Mouse (Mus musculus): ENCODE results near the gene Amt. TPM values are rescaled to one million over a fixed set of nuclear protein-coding genes. Genes with fewer than 3 reads are reported as not detected.
"Not testable (repeated sequence)": the region's sequence is repeated elsewhere in the genome, so short reads cannot be mapped to it uniquely, and the experiment has no call there.

The Amt gene
- polyA plus RNA-seq, 1 experiment from 2014 or later, result 15.9 TPM

DNA sequence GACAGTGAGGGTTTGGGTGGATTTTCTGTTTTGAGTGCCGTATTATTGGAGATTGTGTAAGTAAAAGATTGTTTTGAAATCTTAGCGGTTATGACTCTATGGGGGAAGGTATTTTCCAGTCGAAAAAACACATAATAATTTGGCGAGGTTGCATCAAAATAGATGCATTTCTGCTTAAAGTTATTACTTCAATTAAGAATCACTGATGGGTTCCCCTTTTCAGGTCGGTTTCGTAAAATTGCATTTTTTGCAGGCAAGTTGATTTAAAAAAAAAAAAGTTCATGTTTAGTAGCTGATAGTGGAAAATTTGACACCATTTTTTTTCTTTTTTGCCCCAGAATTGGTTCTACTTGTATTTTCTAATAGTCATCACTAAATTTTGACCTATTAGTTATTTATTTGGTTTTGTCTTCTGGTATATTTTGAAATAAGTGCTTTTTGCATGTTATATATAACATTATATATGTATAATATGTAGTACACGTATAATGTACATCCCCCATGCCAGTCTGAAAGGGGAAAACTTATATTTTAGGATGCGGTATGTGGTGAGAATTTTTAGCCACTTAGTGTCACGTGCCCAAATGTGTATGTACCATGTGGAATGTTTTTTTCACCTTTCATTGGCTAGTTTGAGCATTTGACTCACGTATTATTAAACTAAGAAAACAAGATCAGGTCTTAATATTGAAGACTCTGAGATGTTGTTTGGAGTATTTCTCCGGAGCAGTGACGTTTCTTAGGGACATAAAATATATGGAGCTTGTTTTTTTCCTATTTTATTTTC lies 10.6 kb downstream of the Amt start:
- 25% methylated on average over 12 of the region's 12 CpGs for WGBS
- no peak for DNase-seq (ENCODE audit: low spot score)
- no peaks in the 10 kb centered on the region for H3K27me3 ChIP-seq (ENCODE audit: control insufficient read depth, insufficient read depth, low read length)

DNA sequence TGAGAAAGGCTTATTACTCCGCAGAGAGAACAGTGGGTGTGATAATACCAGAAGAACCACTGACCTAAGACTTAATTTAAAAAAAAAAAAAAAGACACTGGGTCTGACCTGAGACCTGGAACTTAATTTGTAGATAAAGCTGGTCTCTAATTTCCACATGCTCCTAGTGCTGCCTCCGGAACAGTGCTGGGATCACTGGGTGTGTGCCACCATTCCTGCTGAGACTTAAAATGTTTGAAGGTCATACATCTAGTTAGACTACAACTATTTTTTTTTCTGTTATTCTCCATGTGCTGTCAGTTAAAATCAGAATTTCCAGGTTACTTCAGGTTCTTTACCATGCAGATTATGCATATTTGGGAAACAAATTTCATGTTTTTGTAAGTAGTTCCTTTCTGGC lies 11.5 kb downstream of the Amt start:
- Histone ChIP-seq H3K27me3 (ENCODE audit: control insufficient read depth, insufficient read depth, low read length) (no peaks in the 10 kb centered on the region), H3K36me3 (ENCODE audit: control insufficient read depth, insufficient read depth, low read length) (no peaks in the 10 kb centered on the region; the same call in 1 of the 2 replicates), H3K9ac (ENCODE audit: low read length) (no peak overlapping the region), H3K9me3 (ENCODE audit: control insufficient read depth, low read length) (no peaks in the 10 kb centered on the region), H3K4me3 (ENCODE audit: low read depth, low read length) (no peak overlapping the region), H3K4me1 (ENCODE audit: control insufficient read depth, insufficient read depth, low read length) (no peaks in the 10 kb centered on the region; the same call in 1 of the 2 replicates), H3K4me2 (ENCODE audit: low read depth, severe bottlenecking) (peak overlapping the region; percentile 83), H3K27ac (replicated peaks; ENCODE audit: low read depth, low read length) (no peak overlapping the region)
- DNase-seq (ENCODE audit: low spot score) (no peak), ATAC-seq (ENCODE audit: insufficient number of reproducible peaks, low FRiP score, low TSS enrichment, low read depth) (no peak)
- WGBS, result 81% methylated on average over 2 of the region's 2 CpGs

More for the DNA sequence above, 10.6 kb downstream of the Amt start:
- H3K27ac ChIP-seq (replicated peaks; ENCODE audit: low read depth, low read length), result no peak overlapping the region; the same call in 1 of the 2 replicates
- no peaks in the 10 kb centered on the region; the same call in 1 of the 2 replicates for H3K4me1 ChIP-seq (ENCODE audit: control insufficient read depth, insufficient read depth, low read length)
- H3K4me2 ChIP-seq (ENCODE audit: low read depth, severe bottlenecking), result peak overlapping the region; percentile 83
- no peaks in the 10 kb centered on the region for H3K9me3 ChIP-seq (ENCODE audit: control insufficient read depth, low read length)
- no peak for ATAC-seq (ENCODE audit: insufficient number of reproducible peaks, low FRiP score, low TSS enrichment, low read depth)
- peak overlapping the region; percentile 89 for H3K9ac ChIP-seq (ENCODE audit: low read length)
- H3K4me3 ChIP-seq (ENCODE audit: low read depth, low read length), result peak overlapping the region; percentile 83
- H3K36me3 ChIP-seq (ENCODE audit: control insufficient read depth, insufficient read depth, low read length), result no peaks in the 10 kb centered on the region; the same call in 1 of the 2 replicates

DNA sequence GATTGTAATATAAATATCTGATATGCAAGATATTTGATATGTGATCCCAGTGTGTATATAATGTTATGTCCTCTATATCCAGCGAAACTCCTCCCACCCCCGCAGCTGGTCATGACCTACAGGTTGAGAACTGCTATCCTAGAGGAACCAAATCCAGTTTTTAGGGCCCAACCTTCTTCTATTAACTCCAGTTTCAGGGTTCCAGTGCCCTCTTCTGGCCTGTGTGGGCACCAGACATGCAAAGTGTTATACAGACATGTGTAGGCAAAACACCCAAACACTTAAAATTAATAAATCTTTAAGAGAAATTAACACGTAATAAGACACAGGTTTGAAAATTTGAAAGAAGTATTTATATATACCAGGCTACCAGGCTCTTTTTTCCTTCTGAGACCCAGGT lies 20.9 kb downstream of the Amt start:
- Histone ChIP-seq H3K9me3 (ENCODE audit: control insufficient read depth, low read length) (no peaks in the 10 kb centered on the region), H3K36me3 (ENCODE audit: control insufficient read depth, insufficient read depth, low read length) (peaks cover 6% of the 10 kb centered on the region; the same call in 1 of the 2 replicates), H3K4me2 (ENCODE audit: low read depth, severe bottlenecking) (no peak overlapping the region), H3K27me3 (ENCODE audit: control insufficient read depth, insufficient read depth, low read length) (no peaks in the 10 kb centered on the region), H3K27ac (replicated peaks; ENCODE audit: low read depth, low read length) (no peak overlapping the region), H3K9ac (ENCODE audit: low read length) (no peak overlapping the region), H3K4me1 (ENCODE audit: control insufficient read depth, insufficient read depth, low read length) (no peaks in the 10 kb centered on the region), H3K4me3 (ENCODE audit: low read depth, low read length) (no peak overlapping the region)
- DNase-seq (ENCODE audit: low spot score), result no peak
- no peak for ATAC-seq (ENCODE audit: insufficient number of reproducible peaks, low FRiP score, low TSS enrichment, low read depth)
- WGBS, result 97% methylated on average over 3 of the region's 3 CpGs

DNA sequence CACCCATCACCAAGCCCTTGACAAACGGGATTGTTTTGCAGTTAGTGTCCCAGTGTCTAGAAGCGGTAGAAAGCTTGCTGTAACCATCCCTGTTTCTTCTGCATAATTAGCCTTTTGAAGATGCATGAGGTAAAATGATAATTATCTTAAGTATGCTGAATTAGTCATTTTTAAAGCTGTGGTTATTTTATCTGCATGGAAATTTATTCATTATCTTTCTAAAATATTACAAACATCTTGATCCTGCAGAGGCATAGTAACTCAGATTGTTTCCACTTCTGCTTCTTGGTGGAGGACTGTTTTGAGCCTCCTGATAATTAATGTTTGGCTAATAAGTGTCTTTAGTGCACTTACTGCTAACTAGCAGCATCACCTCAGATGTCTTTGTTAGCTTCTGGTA lies 21.8 kb downstream of the Amt start:
- WGBS, result 93% methylated on average over 2 of the region's 2 CpGs
- H3K27ac ChIP-seq (replicated peaks; ENCODE audit: low read depth, low read length), result no peak overlapping the region
- H3K4me2 ChIP-seq (ENCODE audit: low read depth, severe bottlenecking), result no peak overlapping the region
- no peaks in the 10 kb centered on the region for H3K9me3 ChIP-seq (ENCODE audit: control insufficient read depth, low read length)
- no peak overlapping the region for H3K9ac ChIP-seq (ENCODE audit: low read length)
- H3K27me3 ChIP-seq (ENCODE audit: control insufficient read depth, insufficient read depth, low read length), result no peaks in the 10 kb centered on the region
- no peak overlapping the region for H3K4me3 ChIP-seq (ENCODE audit: low read depth, low read length)
- no peak for DNase-seq (ENCODE audit: low spot score)
- peaks cover 6% of the 10 kb centered on the region; the same call in 1 of the 2 replicates for H3K36me3 ChIP-seq (ENCODE audit: control insufficient read depth, insufficient read depth, low read length)
- no peak for ATAC-seq (ENCODE audit: insufficient number of reproducible peaks, low FRiP score, low TSS enrichment, low read depth)
- no peaks in the 10 kb centered on the region for H3K4me1 ChIP-seq (ENCODE audit: control insufficient read depth, insufficient read depth, low read length)

DNA sequence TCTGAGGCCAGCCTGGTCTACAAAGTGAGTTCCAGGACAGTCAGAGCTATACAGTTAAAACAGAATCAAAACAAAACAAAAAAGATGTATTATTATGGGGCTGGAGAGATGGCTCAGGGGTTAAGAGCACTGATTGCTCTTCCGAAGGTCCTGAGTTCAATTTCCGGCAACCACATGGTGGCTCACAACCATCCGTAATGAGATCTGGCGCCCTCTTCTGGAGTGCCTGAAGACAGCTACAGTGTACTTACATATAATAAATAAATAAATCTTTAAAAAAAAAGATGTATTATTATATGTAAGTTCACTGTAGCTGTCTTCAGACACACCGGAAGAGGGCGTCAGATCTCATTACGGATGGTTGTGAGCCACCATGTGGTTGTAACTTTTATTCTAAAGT lies 25.4 kb downstream of the Amt start:
- not testable (repeated sequence) for DNase-seq (ENCODE audit: low spot score); ATAC-seq (ENCODE audit: insufficient number of reproducible peaks, low FRiP score, low TSS enrichment, low read depth); H3K4me2 ChIP-seq (ENCODE audit: low read depth, severe bottlenecking); H3K9ac ChIP-seq (ENCODE audit: low read length); H3K27me3 ChIP-seq (ENCODE audit: control insufficient read depth, insufficient read depth, low read length); H3K36me3 ChIP-seq (ENCODE audit: control insufficient read depth, insufficient read depth, low read length); H3K4me3 ChIP-seq (ENCODE audit: low read depth, low read length); H3K27ac ChIP-seq (replicated peaks; ENCODE audit: low read depth, low read length); H3K4me1 ChIP-seq (ENCODE audit: control insufficient read depth, insufficient read depth, low read length); H3K9me3 ChIP-seq (ENCODE audit: control insufficient read depth, low read length)
- WGBS, result 86% methylated on average over 7 of the region's 7 CpGs

DNA sequence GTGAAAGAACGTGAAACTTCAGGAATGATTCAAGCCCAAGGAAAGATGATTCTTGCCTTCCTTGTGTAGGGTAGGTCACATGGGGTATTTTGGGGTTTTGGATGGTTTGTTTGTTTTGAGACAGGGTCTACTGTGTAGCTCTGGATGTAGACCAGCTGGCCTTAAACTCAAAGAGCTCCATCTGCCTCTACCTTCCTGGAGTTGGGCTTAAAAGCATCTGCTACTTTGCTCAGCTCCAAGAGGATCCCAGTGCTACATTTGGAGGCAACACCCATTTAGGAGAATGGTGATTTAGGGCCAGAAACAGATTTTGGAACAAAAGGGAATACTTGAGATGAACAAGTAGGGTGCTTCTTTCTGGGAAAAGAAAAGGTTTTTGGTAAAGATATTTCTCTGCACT lies 28.1 kb downstream of the Amt start:
- Histone ChIP-seq H3K4me1 (ENCODE audit: control insufficient read depth, insufficient read depth, low read length) (no peaks in the 10 kb centered on the region), H3K36me3 (ENCODE audit: control insufficient read depth, insufficient read depth, low read length) (peaks cover 12% of the 10 kb centered on the region; the same call in 1 of the 2 replicates), H3K4me2 (ENCODE audit: low read depth, severe bottlenecking) (no peak overlapping the region), H3K27me3 (ENCODE audit: control insufficient read depth, insufficient read depth, low read length) (no peaks in the 10 kb centered on the region), H3K27ac (replicated peaks; ENCODE audit: low read depth, low read length) (no peak overlapping the region), H3K9ac (ENCODE audit: low read length) (no peak overlapping the region), H3K9me3 (ENCODE audit: control insufficient read depth, low read length) (no peaks in the 10 kb centered on the region), H3K4me3 (ENCODE audit: low read depth, low read length) (no peak overlapping the region)
- WGBS, result 89% methylated on average over 1 of the region's 1 CpGs
- DNase-seq (ENCODE audit: low spot score) (no peak), ATAC-seq (ENCODE audit: insufficient number of reproducible peaks, low FRiP score, low TSS enrichment, low read depth) (no peak)

DNA sequence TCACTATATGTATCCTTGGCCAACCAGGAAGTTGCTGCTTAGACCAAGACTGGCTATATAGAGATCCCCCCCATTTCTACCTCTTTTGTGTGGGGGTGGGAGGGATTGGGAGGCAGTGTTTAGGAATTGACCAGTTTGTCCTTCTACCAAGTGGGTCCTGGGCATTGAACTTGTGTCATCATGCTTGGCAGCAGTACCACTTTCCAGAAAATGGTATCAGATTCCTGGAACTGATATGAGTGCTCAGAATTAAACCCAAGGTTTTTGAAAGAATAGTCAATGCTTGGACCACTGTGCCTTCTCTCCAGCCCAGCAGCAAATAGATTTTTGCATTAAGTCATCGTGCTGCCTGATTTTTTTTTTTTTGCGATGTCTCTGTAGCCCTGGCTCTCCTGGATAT lies 29.2 kb downstream of the Amt start:
- H3K36me3 ChIP-seq (ENCODE audit: control insufficient read depth, insufficient read depth, low read length), result peaks cover 14% of the 10 kb centered on the region; the same call in 1 of the 2 replicates
- H3K4me1 ChIP-seq (ENCODE audit: control insufficient read depth, insufficient read depth, low read length), result no peaks in the 10 kb centered on the region
- no peak overlapping the region for H3K9ac ChIP-seq (ENCODE audit: low read length)
- DNase-seq (ENCODE audit: low spot score) (no peak), ATAC-seq (ENCODE audit: insufficient number of reproducible peaks, low FRiP score, low TSS enrichment, low read depth) (no peak)
- no peak overlapping the region for H3K4me3 ChIP-seq (ENCODE audit: low read depth, low read length)
- no peak overlapping the region for H3K27ac ChIP-seq (replicated peaks; ENCODE audit: low read depth, low read length)
- WGBS, result 97% methylated on average over 2 of the region's 2 CpGs
- H3K9me3 ChIP-seq (ENCODE audit: control insufficient read depth, low read length), result no peaks in the 10 kb centered on the region
- no peak overlapping the region for H3K4me2 ChIP-seq (ENCODE audit: low read depth, severe bottlenecking)
- H3K27me3 ChIP-seq (ENCODE audit: control insufficient read depth, insufficient read depth, low read length), result no peaks in the 10 kb centered on the region

DNA sequence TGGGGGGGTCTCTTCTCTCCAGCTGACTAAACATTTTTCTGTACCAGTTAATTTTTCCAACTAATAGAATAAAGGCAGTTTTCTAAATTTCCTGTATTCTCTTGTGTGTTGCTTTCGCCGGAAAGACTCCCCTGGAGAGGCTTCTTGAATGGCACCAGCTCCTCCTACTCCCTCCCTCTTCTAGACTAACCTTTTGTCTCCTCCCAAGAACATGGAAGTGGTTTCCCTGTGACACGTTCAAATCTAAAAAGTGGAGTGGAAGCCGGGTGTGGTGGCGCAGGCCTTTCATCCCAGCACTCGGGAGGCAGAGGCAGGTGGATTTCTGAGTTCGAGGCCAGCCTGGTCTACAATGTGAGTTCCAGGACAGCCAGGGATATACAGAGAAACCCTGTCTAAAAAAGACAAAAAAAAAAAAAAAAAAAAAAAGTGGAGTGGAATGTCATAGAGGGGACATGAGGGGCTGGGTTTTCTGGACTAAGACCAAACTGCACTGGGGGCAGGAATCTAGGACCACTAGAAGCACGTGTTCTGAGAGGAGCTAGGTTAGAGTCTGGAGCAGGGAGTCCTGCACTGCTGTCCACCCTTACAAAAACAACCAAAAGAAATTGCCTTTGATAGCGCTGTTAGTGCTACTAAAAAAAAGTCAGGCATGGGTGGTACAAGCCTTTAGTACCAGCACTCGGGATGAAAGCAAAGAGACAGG lies 41.3 kb downstream of the Amt start:
- WGBS, result 77% methylated on average over 10 of the region's 10 CpGs
- H3K4me2 ChIP-seq (ENCODE audit: low read depth, severe bottlenecking), result 0 out of 2 replicates have a peak overlapping the region, but pooled peaks have one; percentile 74
- DNase-seq (ENCODE audit: low spot score) (no peak), ATAC-seq (ENCODE audit: insufficient number of reproducible peaks, low FRiP score, low TSS enrichment, low read depth) (no peak)
- H3K27me3 ChIP-seq (ENCODE audit: control insufficient read depth, insufficient read depth, low read length), result no peaks in the 10 kb centered on the region
- peak overlapping the region; percentile 93 for H3K27ac ChIP-seq (replicated peaks; ENCODE audit: low read depth, low read length)
- no peaks in the 10 kb centered on the region for H3K9me3 ChIP-seq (ENCODE audit: control insufficient read depth, low read length)
- no peaks in the 10 kb centered on the region for H3K4me1 ChIP-seq (ENCODE audit: control insufficient read depth, insufficient read depth, low read length)
- no peak overlapping the region for H3K9ac ChIP-seq (ENCODE audit: low read length)
- H3K4me3 ChIP-seq (ENCODE audit: low read depth, low read length), result no peak overlapping the region
- H3K36me3 ChIP-seq (ENCODE audit: control insufficient read depth, insufficient read depth, low read length), result peaks cover 8% of the 10 kb centered on the region

Data from limb, embryonic 11.5 days (tissue).